Mouse (Mus musculus): ENCODE measurements at regions not wholly inside any gene's neighbourhood (a gene's known extent, or its start where the extent isn't known, plus 50 kb on each side); places are given as distances from the start of the nearest gene placed in this dataset.

- no peak for TF ChIP-seq GATA4 (IDR thresholded peaks at IDR 0.05; ENCODE audit: insufficient replicate concordance, low read length)
Observed at GRCm38 (mm10) chr17:10042042-10042652, 277.5 kb downstream of the Qk start.

GRCm38 (mm10) chr17:10040951-10041359 lies 278.7 kb downstream of the Qk start:
- TF ChIP-seq GATA4 (IDR thresholded peaks at IDR 0.05; ENCODE audit: insufficient replicate concordance, low read length): 0 out of 2 replicates have a peak, but pooled peaks have one; percentile 26

GRCm38 (mm10) chr17:10040375-10040774 lies 279.3 kb downstream of the Qk start:
- no peak for TF ChIP-seq GATA4 (IDR thresholded peaks at IDR 0.05; ENCODE audit: insufficient replicate concordance, low read length)

- TF ChIP-seq GATA4 (IDR thresholded peaks at IDR 0.05; ENCODE audit: insufficient replicate concordance, low read length): peak; percentile 95
Observed at GRCm38 (mm10) chr17:10037799-10038445, 281.7 kb downstream of the Qk start.

GRCm38 (mm10) chr17:10033510-10033909 lies 286.1 kb downstream of the Qk start:
- no peak for TF ChIP-seq GATA4 (IDR thresholded peaks at IDR 0.05; ENCODE audit: insufficient replicate concordance, low read length)

- no peak for TF ChIP-seq GATA4 (IDR thresholded peaks at IDR 0.05; ENCODE audit: insufficient replicate concordance, low read length)
Observed at GRCm38 (mm10) chr17:10031033-10031432, 288.6 kb downstream of the Qk start.

GRCm38 (mm10) chr17:10026770-10027169 lies 292.9 kb downstream of the Qk start:
- TF ChIP-seq GATA4 (IDR thresholded peaks at IDR 0.05; ENCODE audit: insufficient replicate concordance, low read length): no peak

GRCm38 (mm10) chr17:10025212-10025611 lies 294.4 kb downstream of the Qk start:
- no peak for TF ChIP-seq GATA4 (IDR thresholded peaks at IDR 0.05; ENCODE audit: insufficient replicate concordance, low read length)

- TF ChIP-seq GATA4 (IDR thresholded peaks at IDR 0.05; ENCODE audit: insufficient replicate concordance, low read length): no peak
Observed at GRCm38 (mm10) chr17:10024323-10024722, 295.3 kb downstream of the Qk start.

GRCm38 (mm10) chr17:10012161-10012560 lies 307.5 kb downstream of the Qk start:
- no peak for TF ChIP-seq GATA4 (IDR thresholded peaks at IDR 0.05; ENCODE audit: insufficient replicate concordance, low read length)

GRCm38 (mm10) chr17:10011728-10012127 lies 307.9 kb downstream of the Qk start:
- TF ChIP-seq GATA4 (IDR thresholded peaks at IDR 0.05; ENCODE audit: insufficient replicate concordance, low read length): no peak

GRCm38 (mm10) chr17:10001071-10001591 lies 318.5 kb downstream of the Qk start:
- TF ChIP-seq GATA4 (IDR thresholded peaks at IDR 0.05; ENCODE audit: insufficient replicate concordance, low read length): no peak; the same call in 1 of the 2 replicates

GRCm38 (mm10) chr17:9995321-9995720 lies 324.3 kb downstream of the Qk start:
- no peak for TF ChIP-seq GATA4 (IDR thresholded peaks at IDR 0.05; ENCODE audit: insufficient replicate concordance, low read length)

GRCm38 (mm10) chr17:9990744-9991143 lies 321.2 kb upstream of the Pabpc6 start:
- no peak for TF ChIP-seq GATA4 (IDR thresholded peaks at IDR 0.05; ENCODE audit: insufficient replicate concordance, low read length)

- TF ChIP-seq GATA4 (IDR thresholded peaks at IDR 0.05; ENCODE audit: insufficient replicate concordance, low read length): no peak
Observed at GRCm38 (mm10) chr17:9981273-9981672, 311.8 kb upstream of the Pabpc6 start.

- TF ChIP-seq GATA4 (IDR thresholded peaks at IDR 0.05; ENCODE audit: insufficient replicate concordance, low read length): no peak
Observed at GRCm38 (mm10) chr17:9976866-9977421, 307.4 kb upstream of the Pabpc6 start.

Data from liver, adult (tissue).